In genomic region chr9:72925021-72925934, GRCm38 (mm10) we compare ENCODE assay signal across 8 mouse cellular contexts. TPM values are rescaled to one million over a fixed set of nuclear protein-coding genes. Genes with fewer than 3 reads are reported as not detected.
A peak's percentile ranks its signal among the peaks of the same experiment; 100 is the strongest.
DNase-seq lines count a peak whose midpoint lies in the region; ATAC-seq and TF ChIP-seq lines count a peak whose summit lies in the region.

TSS of gene Pygo1 (plus strand) at chr9:72925645.

- under 1% methylated on average over 104 of the region's 108 CpGs for WGBS in forebrain, embryonic 16.5 days

- ATAC-seq in Patski = peak; percentile 55
- ATAC-seq in forebrain, embryonic 16.5 days = peak; percentile 84
- ATAC-seq in megakaryocyte-erythroid progenitor cell, adult 5-6 weeks (replicated peaks; ENCODE audit: low FRiP score, low TSS enrichment, poor library complexity, severe bottlenecking) = no peak

- intact Hi-C loops in heart, postnatal 14 days (cut with DNase I) = no loop called here

- peak within 1 kb of the TSS; percentile 79 for H3K4me3 ChIP-seq in forebrain, embryonic 16.5 days (replicated peaks; ENCODE audit: low read length)

- no peaks in the 10 kb centered on the region for H3K27me3 ChIP-seq in Patski
- no peaks in the 10 kb centered on the region for H3K27me3 ChIP-seq in forebrain, embryonic 16.5 days (replicated peaks; ENCODE audit: control insufficient read depth, insufficient read depth, low read length)

- CTCF ChIA-PET in Patski (lab: Charles Lee) = interaction anchor here (1.8 kb wide), 1 partner anchor 12 kb away, joined by 4 read pairs; no protein-coding TSS in a partner anchor

- no peak for TF ChIP-seq CTCF in Patski (IDR thresholded peaks at IDR 0.05)

- in situ Hi-C loops in Patski (cut with MboI; ENCODE audit: low pct_unique_long_range_greater_than_20kb) = no loop called here

- H3K36me3 ChIP-seq in forebrain, embryonic 16.5 days (ENCODE audit: control insufficient read depth, insufficient read depth) = no peaks in the 10 kb centered on the region

- no peaks in the 10 kb centered on the region for H3K9me3 ChIP-seq in forebrain, embryonic 16.5 days (ENCODE audit: control insufficient read depth, low read length)

- H3K9ac ChIP-seq in forebrain, embryonic 16.5 days (replicated peaks; ENCODE audit: low read depth, low read length) = peak within 1 kb of the TSS; percentile 94

- no peak for DNase-seq in Patski (ENCODE audit: low read depth, low spot score)
- DNase-seq in cerebellum, adult 11-12 months = peak; percentile 27
- peak; percentile 62 to 64 for DNase-seq in heart, postnatal 14 days
- DNase-seq in layer of hippocampus, postnatal 36 days = peak; percentile 60 to 62
- DNase-seq in lung, postnatal 14 days = peak; percentile 32
- peak; percentile 31 for DNase-seq in right cerebral cortex, postnatal 14 days

- H3K4me1 ChIP-seq in forebrain, embryonic 16.5 days (replicated peaks; ENCODE audit: control insufficient read depth, insufficient read depth, low read length) = peaks cover 25% of the 10 kb centered on the region

- peak within 1 kb of the TSS; percentile 90 for H3K27ac ChIP-seq in forebrain, embryonic 16.5 days (ENCODE audit: low read length)

- peak within 1 kb of the TSS; percentile 94 for H3K4me2 ChIP-seq in forebrain, embryonic 16.5 days (ENCODE audit: low read length)

- POLR2A ChIA-PET in Patski (lab: Charles Lee) = interaction anchor here (0.6 kb wide), 1 partner anchor 1016 kb away, joined by 3 read pairs; no protein-coding TSS in a partner anchor

RNA-seq across cellular contexts. Expression of gene Pygo1, which starts in this region (rescaled TPM):
- 8.4 TPM for polyA plus RNA-seq in Patski (2021)
- polyA plus RNA-seq in forebrain, embryonic 16.5 days (2015; fragmentation: Nextera tagmentation; extraction: Ambion mirVana) = 14.3 and 15.1 TPM in 2 replicates
- total RNA-seq in heart, postnatal 14 days (2021) = 1 to 10 TPM; 8.1 to 9.1 TPM
- total RNA-seq in layer of hippocampus, postnatal 36 days (2021) = 10 to 100 TPM; 29.5 to 30.8 TPM
- not detected in 2 replicates for total RNA-seq in megakaryocyte-erythroid progenitor cell, adult 5-6 weeks (2014; fragmentation: Nextera tagmentation)
- not detected in 2 replicates for total RNA-seq in megakaryocyte-erythroid progenitor cell, adult 5-6 weeks (2017)

Comparison
In these comparisons a context has a peak if more than half of its experiments do, and no peak if none do; other contexts are left out.
1. RNA of gene Pygo1 (total RNA-seq): 29.5 to 30.8 TPM in layer of hippocampus, postnatal 36 days and 8.1 to 9.1 TPM in heart, postnatal 14 days; not detected in megakaryocyte-erythroid progenitor cell, adult 5-6 weeks; every median in the first group is over 4 times any median in the second.